Mouse (Mus musculus) testis, adult 2 months (tissue): ENCODE data around the gene Csnk1g2.
A peak's percentile ranks its signal among the peaks of the same experiment; 100 is the strongest.

Source experiments
- CTCF ChIP-seq: fragments of 200-500 bp; IDR thresholded peaks from 2 replicates; pipeline ENCODE4 v1.5.1; 2012; ENCODE audit warnings: low read depth, mild to moderate bottlenecking, inconsistent platforms, low read length, moderate library complexity; ENCODE audit not compliant: control insufficient read depth, insufficient read depth, insufficient replicate concordance
- POLR2A ChIP-seq: fragments of 200-500 bp; IDR thresholded peaks from 2 replicates; pipeline ENCODE4 v1.6.1; 2012; ENCODE audit warnings: low read depth, mild to moderate bottlenecking, inconsistent platforms, low read length, moderate library complexity; ENCODE audit not compliant: control insufficient read depth

- peak; percentile 93 for TF ChIP-seq POLR2A
- 0 out of 2 replicates have a peak, but pooled peaks have one; percentile 2 for TF ChIP-seq CTCF
Measured at GRCm38 (mm10) chr10:80621940-80622660, 538 bp upstream of the Csnk1g2 start.
